Mouse (Mus musculus) stomach, postnatal 0 days (tissue): ENCODE results near the gene Zdhhc21. TPM values are rescaled to one million over a fixed set of nuclear protein-coding genes. Genes with fewer than 3 reads are reported as not detected.

Source experiments
- ATAC-seq: fragments of 200-750 bp; cut with Nextera tagmentation; 2 replicates; pipeline ENCODE4 v1.8.0; 2017; ENCODE audit not compliant: low FRiP score, low TSS enrichment
- DNase-seq: peaks from one replicate; pipeline ENCODE4 v3.0.0-alpha.2; 2016; ENCODE audit warnings: low spot score
- H3K27ac ChIP-seq: fragments of 300-500 bp; sonication (generic); replicated peaks from 2 replicates; pipeline ENCODE4 v1.5.1; 2014; ENCODE audit warnings: mild to moderate bottlenecking, control low read depth
- H3K27me3 ChIP-seq: fragments of 300-500 bp; sonication (generic); 2 replicates; pipeline ENCODE4 v1.6.1; 2014; ENCODE audit warnings: low read length; ENCODE audit not compliant: control insufficient read depth, insufficient read depth
- H3K36me3 ChIP-seq: fragments of 300-500 bp; sonication (generic); 2 replicates; pipeline ENCODE4 v1.6.1; 2014; ENCODE audit warnings: low read length, mixed read lengths; ENCODE audit not compliant: control insufficient read depth, insufficient read depth
- H3K4me1 ChIP-seq: fragments of 300-500 bp; sonication (generic); replicated peaks from 2 replicates; pipeline ENCODE4 v1.6.1; 2014; ENCODE audit warnings: antibody characterized with exemption; ENCODE audit not compliant: control insufficient read depth, insufficient read depth
- H3K4me2 ChIP-seq: fragments of 300-500 bp; sonication (generic); replicated peaks from 2 replicates; pipeline ENCODE4 v1.6.1; 2014; ENCODE audit warnings: low read depth, mild to moderate bottlenecking, control low read depth, moderate library complexity
- H3K4me3 ChIP-seq: fragments of 300-500 bp; sonication (generic); 2 replicates; pipeline ENCODE4 v1.5.1; 2014; ENCODE audit warnings: low read depth, low read length, control low read depth
- H3K9ac ChIP-seq: fragments of 300-500 bp; sonication (generic); 2 replicates; pipeline ENCODE4 v1.6.1; 2014; ENCODE audit warnings: mild to moderate bottlenecking, low read length, control low read depth, mixed read lengths
- H3K9me3 ChIP-seq: fragments of 300-500 bp; sonication (generic); 2 replicates; pipeline ENCODE4 v1.6.1; 2016; ENCODE audit warnings: low read length; ENCODE audit not compliant: control insufficient read depth
- CTCF ChIP-seq: IDR thresholded peaks from 2 replicates; pipeline ENCODE4 v1.5.1; 2016; ENCODE audit warnings: antibody characterized with exemption, low read depth, mild to moderate bottlenecking, moderate library complexity
- EP300 ChIP-seq: optimal IDR thresholded peaks from 2 replicates; pipeline ENCODE3; 2016; ENCODE audit warnings: antibody characterized with exemption
- WGBS: fragments of 180-500 bp; shearing (Covaris S2); extraction: QIAGEN DNeasy Blood & Tissue Kit; methylation state at CpG from one replicate; pipeline ENCODE4 v1.1.7; 2014; 5-methylcytosine and 5-hydroxymethylcytosine counted together
- polyA plus RNA-seq: library from polyadenylated mRNA; unstranded; fragments of >200 nt; fragmentation: Nextera tagmentation; extraction: Ambion mirVana; gene quantifications from 2 replicates; pipeline ENCODE4 v1.2.1, GENCODE M21; 2015

Gene Zdhhc21
- polyA plus RNA-seq, 1 experiment from 2014 or later, result 10.4 TPM

GRCm38 (mm10) chr4:82879152-82879551 is 19.4 kb upstream of the Zdhhc21 start:
- Histone ChIP-seq H3K9ac (no peak overlapping the region), H3K4me2 (no peak overlapping the region), H3K27ac (no peak overlapping the region), H3K9me3 (no peaks in the 10 kb centered on the region), H3K36me3 (no peaks in the 10 kb centered on the region), H3K4me1 (no peaks in the 10 kb centered on the region), H3K4me3 (no peak overlapping the region), H3K27me3 (no peaks in the 10 kb centered on the region)
- TF ChIP-seq CTCF, result no peak
- TF ChIP-seq EP300, result no peak
- DNase-seq, result no peak
- ATAC-seq, result no peak
- WGBS, result 60% methylated on average over 6 of the region's 6 CpGs

- 88% methylated on average over 2 of the region's 2 CpGs for WGBS
- DNase-seq, result no peak
- H3K27ac ChIP-seq, result no peak overlapping the region
- H3K4me2 ChIP-seq, result no peak overlapping the region
- TF ChIP-seq EP300, result no peak
- no peak for TF ChIP-seq CTCF
- no peaks in the 10 kb centered on the region for H3K9me3 ChIP-seq
- no peaks in the 10 kb centered on the region for H3K4me1 ChIP-seq
- no peaks in the 10 kb centered on the region for H3K27me3 ChIP-seq
- no peak for ATAC-seq
- no peak overlapping the region for H3K9ac ChIP-seq
- no peaks in the 10 kb centered on the region for H3K36me3 ChIP-seq
- H3K4me3 ChIP-seq, result no peak overlapping the region
Measured at GRCm38 (mm10) chr4:82876656-82877055, 16.9 kb upstream of the Zdhhc21 start.

- DNase-seq, result no peak
- TF ChIP-seq EP300, result no peak
- TF ChIP-seq CTCF, result no peak
Measured at GRCm38 (mm10) chr4:82875532-82875931, 15.8 kb upstream of the Zdhhc21 start.

GRCm38 (mm10) chr4:82874791-82875190 is 15.0 kb upstream of the Zdhhc21 start:
- Histone ChIP-seq H3K36me3 (no peaks in the 10 kb centered on the region), H3K27ac (no peak overlapping the region), H3K4me3 (no peak overlapping the region), H3K4me1 (no peaks in the 10 kb centered on the region), H3K4me2 (no peak overlapping the region), H3K27me3 (no peaks in the 10 kb centered on the region), H3K9ac (no peak overlapping the region), H3K9me3 (no peaks in the 10 kb centered on the region)
- DNase-seq, result no peak
- whole genome bisulfite sequencing, result 71% methylated on average over 4 of the region's 4 CpGs
- no peak for ATAC-seq
- TF ChIP-seq EP300 (no peak), CTCF (no peak)

More at GRCm38 (mm10) chr4:82875532-82875931, 15.8 kb upstream of the Zdhhc21 start:
- H3K4me3 ChIP-seq, result no peak overlapping the region
- H3K4me2 ChIP-seq, result no peak overlapping the region
- H3K27me3 ChIP-seq, result no peaks in the 10 kb centered on the region
- no peak for ATAC-seq
- WGBS, result 47% methylated on average over 4 of the region's 4 CpGs
- no peak overlapping the region for H3K27ac ChIP-seq
- no peaks in the 10 kb centered on the region for H3K4me1 ChIP-seq
- no peak overlapping the region for H3K9ac ChIP-seq
- H3K36me3 ChIP-seq, result no peaks in the 10 kb centered on the region
- no peaks in the 10 kb centered on the region for H3K9me3 ChIP-seq

- H3K4me3 ChIP-seq, result no peak overlapping the region
- no peaks in the 10 kb centered on the region for H3K9me3 ChIP-seq
- H3K4me1 ChIP-seq, result no peaks in the 10 kb centered on the region
- H3K27me3 ChIP-seq, result no peaks in the 10 kb centered on the region
- no peak for DNase-seq
- H3K36me3 ChIP-seq, result no peaks in the 10 kb centered on the region
- H3K4me2 ChIP-seq, result no peak overlapping the region
- WGBS, result 53% methylated on average over 4 of the region's 4 CpGs
- no peak overlapping the region for H3K9ac ChIP-seq
- H3K27ac ChIP-seq, result no peak overlapping the region
- no peak for ATAC-seq
- no peak for TF ChIP-seq EP300
- no peak for TF ChIP-seq CTCF
Measured at GRCm38 (mm10) chr4:82872548-82872947, 12.8 kb upstream of the Zdhhc21 start.

GRCm38 (mm10) chr4:82872121-82872520 is 12.4 kb upstream of the Zdhhc21 start:
- Histone ChIP-seq H3K4me1 (no peaks in the 10 kb centered on the region), H3K9me3 (no peaks in the 10 kb centered on the region), H3K4me2 (no peak overlapping the region), H3K9ac (no peak overlapping the region), H3K27me3 (no peaks in the 10 kb centered on the region), H3K4me3 (no peak overlapping the region), H3K27ac (no peak overlapping the region), H3K36me3 (no peaks in the 10 kb centered on the region)
- no peak for ATAC-seq
- 22% methylated on average over 6 of the region's 6 CpGs for WGBS
- TF ChIP-seq EP300, result no peak
- TF ChIP-seq CTCF, result no peak
- no peak for DNase-seq
